Mouse (Mus musculus): ENCODE data around the gene Mtfmt. TPM values are rescaled to one million over a fixed set of nuclear protein-coding genes. Genes with fewer than 3 reads are reported as not detected.

Mtfmt gene
- total and polyA plus RNA-seq, 3 experiments: 18.1 to 26.3 (median 26.2) TPM

DNA sequence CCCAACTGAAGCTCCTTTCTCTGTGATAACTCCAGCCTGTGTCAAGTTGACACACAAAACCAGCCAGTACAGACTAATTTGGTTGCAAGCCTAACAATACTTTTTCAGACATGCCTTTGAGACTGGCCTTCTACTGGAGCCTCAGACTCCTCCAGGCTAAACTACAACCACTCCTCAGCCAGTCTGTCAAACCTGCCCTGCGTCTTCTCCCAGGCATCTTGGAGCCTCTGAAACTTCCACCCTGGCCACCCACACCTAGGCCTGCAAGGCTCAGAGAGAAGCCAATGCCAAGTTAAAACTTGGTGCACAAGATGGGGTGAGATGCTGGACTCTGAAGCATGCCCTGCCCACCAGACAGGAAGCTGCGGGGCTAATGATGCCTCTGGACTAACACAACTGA, 56.8 kb downstream of the Mtfmt start:
- Histone ChIP-seq H3K9ac (ENCODE audit: insufficient read depth, low read depth) (no peak overlapping the region), H3K36me3 (replicated peaks in 1 of 2; ENCODE audit: control insufficient read depth in 1 of 2, insufficient read depth in 1 of 2, low read length in 1 of 2) (peaks cover 0 to 18% of the 10 kb centered on the region in 2 experiments), H3K27ac (ENCODE audit: insufficient read depth, low read depth) (no peak overlapping the region), H3K9me3 (replicated peaks; ENCODE audit: low read length) (no peaks in the 10 kb centered on the region), H3K79me2 (replicated peaks; ENCODE audit: control insufficient read depth, extremely low read depth, insufficient read depth, poor library complexity, severe bottlenecking) (no peaks in the 10 kb centered on the region), H3K4me1 (ENCODE audit: control insufficient read depth in 1 of 2, insufficient read depth in 2 of 2) (peaks cover 0 to 8% of the 10 kb centered on the region in 2 experiments; a peak in 1 of 4 replicates), H3K27me3 (replicated peaks) (no peaks in the 10 kb centered on the region), H3K4me2 (ENCODE audit: insufficient read depth, low read depth, poor library complexity, severe bottlenecking) (no peak overlapping the region), H3K4me3 (replicated peaks in 1 of 3; ENCODE audit: low read depth in 2 of 3, low read length in 2 of 3, poor library complexity in 1 of 3) (no peak overlapping the region)
- dilution Hi-C loops (cut with MboI; ENCODE audit: extremely low pct_ligation_motif_present, extremely low pct_unique_long_range_greater_than_20kb, low sequenced_read_pairs) (no loop called here), in situ Hi-C loops (cut with MboI; ENCODE audit: low pct_ligation_motif_present, low pct_unique_long_range_greater_than_20kb, low sequenced_read_pairs) (no loop called here)
- no peak for DNase-seq (ENCODE audit: extremely low read depth)
- no peak for TF ChIP-seq NRF1 (IDR thresholded peaks at IDR 0.05; ENCODE audit: low read depth, low read length)
- TF ChIP-seq TCF12 (IDR thresholded peaks at IDR 0.05; ENCODE audit: low read depth, low read length): no peak
- TF ChIP-seq TBP (conservative IDR thresholded peaks at IDR 0.05; ENCODE audit: low read depth, low read length): no peak
- TF ChIP-seq MAZ (IDR thresholded peaks at IDR 0.05; ENCODE audit: low read depth, low read length): no peak
- no peak for TF ChIP-seq ZKSCAN1 (IDR thresholded peaks at IDR 0.05; ENCODE audit: borderline replicate concordance, low read depth, low read length)
- TF ChIP-seq MAFK (IDR thresholded peaks at IDR 0.05; ENCODE audit: insufficient replicate concordance, low read length): no peak
- no peak for TF ChIP-seq PAX5 (IDR thresholded peaks at IDR 0.05; ENCODE audit: low read length)
- no peak for TF ChIP-seq USF1 (IDR thresholded peaks at IDR 0.05; ENCODE audit: low read depth, low read length)
- TF ChIP-seq ZNF384 (IDR thresholded peaks at IDR 0.05; ENCODE audit: low read depth, low read length): no peak
- TF ChIP-seq HCFC1 (IDR thresholded peaks at IDR 0.05; ENCODE audit: low read depth, low read length): no peak

- Histone ChIP-seq H3K4me1 (ENCODE audit: control insufficient read depth in 1 of 2, insufficient read depth in 2 of 2) (peaks cover 0 to 8% of the 10 kb centered on the region in 2 experiments; a peak in 1 of 4 replicates), H3K27ac (ENCODE audit: insufficient read depth, low read depth) (no peak overlapping the region), H3K4me3 (replicated peaks in 1 of 3; ENCODE audit: low read depth in 2 of 3, low read length in 2 of 3, poor library complexity in 1 of 3) (no peak overlapping the region), H3K36me3 (replicated peaks in 1 of 2; ENCODE audit: control insufficient read depth in 1 of 2, insufficient read depth in 1 of 2, low read length in 1 of 2) (peaks cover 0 to 13% of the 10 kb centered on the region in 2 experiments), H3K27me3 (replicated peaks) (no peaks in the 10 kb centered on the region), H3K79me2 (replicated peaks; ENCODE audit: control insufficient read depth, extremely low read depth, insufficient read depth, poor library complexity, severe bottlenecking) (no peaks in the 10 kb centered on the region), H3K4me2 (ENCODE audit: insufficient read depth, low read depth, poor library complexity, severe bottlenecking) (no peak overlapping the region), H3K9ac (ENCODE audit: insufficient read depth, low read depth) (no peak overlapping the region), H3K9me3 (replicated peaks; ENCODE audit: low read length) (no peaks in the 10 kb centered on the region)
- in situ Hi-C loops (cut with MboI; ENCODE audit: low pct_ligation_motif_present, low pct_unique_long_range_greater_than_20kb, low sequenced_read_pairs) (no loop called here), dilution Hi-C loops (cut with MboI; ENCODE audit: extremely low pct_ligation_motif_present, extremely low pct_unique_long_range_greater_than_20kb, low sequenced_read_pairs) (no loop called here)
- DNase-seq (ENCODE audit: extremely low read depth): peak; percentile 6
- TF ChIP-seq RAD21 (IDR thresholded peaks at IDR 0.05; ENCODE audit: low read depth, low read length) (no peak), CTCF (conservative IDR thresholded peaks at IDR 0.05 in 1 of 2, IDR thresholded peaks at IDR 0.05 in 1 of 2; ENCODE audit: low read depth in 2 of 2, low read length in 2 of 2) (no peak)
Measured at GRCm38 (mm10) chr9:65492851-65493250, 57.3 kb downstream of the Mtfmt start.

DNA sequence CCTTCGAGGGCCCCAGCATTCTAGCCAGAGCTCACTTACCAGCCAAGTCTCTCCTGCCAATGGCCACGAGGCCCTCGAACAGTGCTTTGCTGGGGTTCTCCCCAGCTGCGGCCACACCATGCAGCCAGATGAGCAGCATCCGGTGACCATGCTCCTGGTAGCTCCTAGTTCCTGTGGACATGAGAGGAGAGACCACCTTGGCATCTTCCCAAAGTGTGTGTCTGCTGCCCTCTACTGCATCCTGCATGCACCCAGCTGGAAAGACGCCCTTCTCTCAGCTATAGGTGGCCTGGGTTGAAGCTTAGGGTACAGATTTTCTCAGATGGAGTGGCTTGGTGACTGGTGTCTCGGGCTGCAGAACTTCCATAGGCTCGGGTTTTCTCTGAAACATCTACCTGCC, 66.6 kb downstream of the Mtfmt start:
- dilution Hi-C loops (cut with MboI; ENCODE audit: extremely low pct_ligation_motif_present, extremely low pct_unique_long_range_greater_than_20kb, low sequenced_read_pairs) (no loop called here), in situ Hi-C loops (cut with MboI; ENCODE audit: low pct_ligation_motif_present, low pct_unique_long_range_greater_than_20kb, low sequenced_read_pairs) (no loop called here)
- H3K79me2 ChIP-seq (replicated peaks; ENCODE audit: control insufficient read depth, extremely low read depth, insufficient read depth, poor library complexity, severe bottlenecking): no peaks in the 10 kb centered on the region
- no peak overlapping the region for H3K9ac ChIP-seq (ENCODE audit: insufficient read depth, low read depth)
- TF ChIP-seq KAT2A (IDR thresholded peaks at IDR 0.05; ENCODE audit: insufficient replicate concordance, low read length) (no peak), GABPA (IDR thresholded peaks at IDR 0.05; ENCODE audit: insufficient replicate concordance, low read depth, low read length) (no peak), PAX5 (IDR thresholded peaks at IDR 0.05; ENCODE audit: low read length) (no peak), CTCF (conservative IDR thresholded peaks at IDR 0.05 in 1 of 2, IDR thresholded peaks at IDR 0.05 in 1 of 2; ENCODE audit: low read depth in 2 of 2, low read length in 2 of 2) (peak in 1 of 2 experiments; percentile 63; a peak in 2 of 4 replicates), JUN (IDR thresholded peaks at IDR 0.05; ENCODE audit: insufficient read depth, low read depth, low read length) (no peak), RAD21 (IDR thresholded peaks at IDR 0.05; ENCODE audit: low read depth, low read length) (peak; percentile 57), E2F4 (IDR thresholded peaks at IDR 0.05; ENCODE audit: insufficient replicate concordance, low read depth, low read length) (no peak), SMC3 (IDR thresholded peaks at IDR 0.05; ENCODE audit: low read depth, low read length) (peak; percentile 33), MXI1 (IDR thresholded peaks at IDR 0.05; ENCODE audit: low read depth, low read length) (no peak), CHD1 (IDR thresholded peaks at IDR 0.05; ENCODE audit: low read depth, low read length) (no peak), HCFC1 (IDR thresholded peaks at IDR 0.05; ENCODE audit: low read depth, low read length) (no peak), IRF4 (IDR thresholded peaks at IDR 0.05; ENCODE audit: low read depth, low read length) (no peak)
- H3K9me3 ChIP-seq (replicated peaks; ENCODE audit: low read length): no peaks in the 10 kb centered on the region
- no peaks in the 10 kb centered on the region for H3K36me3 ChIP-seq (replicated peaks in 1 of 2; ENCODE audit: control insufficient read depth in 1 of 2, insufficient read depth in 1 of 2, low read length in 1 of 2)
- H3K4me3 ChIP-seq (replicated peaks in 1 of 3; ENCODE audit: low read depth in 2 of 3, low read length in 2 of 3, poor library complexity in 1 of 3): no peak overlapping the region
- H3K27ac ChIP-seq (ENCODE audit: insufficient read depth, low read depth): no peak overlapping the region
- DNase-seq (ENCODE audit: extremely low read depth): no peak
- H3K27me3 ChIP-seq (replicated peaks): no peaks in the 10 kb centered on the region
- H3K4me2 ChIP-seq (ENCODE audit: insufficient read depth, low read depth, poor library complexity, severe bottlenecking): no peak overlapping the region
- H3K4me1 ChIP-seq (ENCODE audit: control insufficient read depth in 1 of 2, insufficient read depth in 2 of 2): peaks cover 0 to 2% of the 10 kb centered on the region in 2 experiments; a peak in 1 of 4 replicates

Measured in CH12.LX (cell line).